Mouse (Mus musculus) G1E (cell line): ENCODE measurements at regions not wholly inside any gene's neighbourhood (a gene's known extent, or its start where the extent isn't known, plus 50 kb on each side); places are given as distances from the start of the nearest gene placed in this dataset.

Experiments used
- CTCF ChIP-seq: IDR thresholded peaks from 2 replicates; pipeline ENCODE4 v1.5.1; 2012; ENCODE audit warnings: low read depth, low read length, inconsistent platforms, mixed read lengths
- GATA1 ChIP-seq: IDR thresholded peaks from 2 replicates; pipeline ENCODE4 v1.6.1; 2012; ENCODE audit warnings: borderline replicate concordance, low read length, inconsistent platforms, mixed read lengths

- TF ChIP-seq CTCF = no peak
- TF ChIP-seq GATA1 = no peak
These were observed 84.5 kb upstream of the Zc3h12a start for GRCm38 (mm10) chr4:125212176-125212530.
